Mouse (Mus musculus): ENCODE data around the gene Sbf1.

DNA sequence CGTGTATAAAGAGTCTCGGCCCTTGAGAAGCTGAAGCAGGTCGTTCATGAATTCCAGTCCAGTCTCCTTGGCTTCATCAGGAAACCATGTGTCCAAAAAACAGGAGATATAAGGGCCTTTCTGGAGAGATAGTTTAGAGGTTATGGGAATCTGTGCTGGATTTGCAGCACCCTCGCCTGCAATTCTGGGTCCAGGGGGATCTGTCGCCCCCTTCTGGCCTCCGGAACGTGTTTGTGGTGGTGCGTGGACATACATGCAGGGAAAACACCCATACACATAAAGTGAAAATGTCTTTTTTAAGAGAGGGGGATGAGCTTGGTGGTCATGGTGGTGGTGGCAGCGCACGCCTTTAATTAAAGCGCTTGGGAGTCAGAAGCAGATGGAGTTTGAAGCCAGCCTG, 1.0 kb upstream of the Sbf1 start:
- TF ChIP-seq CTCF (IDR thresholded peaks at IDR 0.05; ENCODE audit: low read depth) (peak; percentile 58), EP300 (optimal IDR thresholded peaks at IDR 0.05) (no peak)
